Mouse (Mus musculus) small intestine, adult 10 weeks (tissue): Measurements from ENCODE around the gene Fbxo40. TPM values are rescaled to one million over a fixed set of nuclear protein-coding genes. Genes with fewer than 3 reads are reported as not detected.

Experiments used
- polyA plus RNA-seq: library from polyadenylated mRNA; stranded (reverse); fragments of 350-450 nt; fragmentation: Illumina TruSeq; extraction: RNeasy Lipid Tissue Mini Kit (QIAGEN cat#74804); gene quantifications from one replicate; pipeline ENCODE4 v1.2.3, GENCODE M21; 2014; ENCODE audit warnings: low replicate concordance

The Fbxo40 gene
- not detected for polyA plus RNA-seq

DNA sequence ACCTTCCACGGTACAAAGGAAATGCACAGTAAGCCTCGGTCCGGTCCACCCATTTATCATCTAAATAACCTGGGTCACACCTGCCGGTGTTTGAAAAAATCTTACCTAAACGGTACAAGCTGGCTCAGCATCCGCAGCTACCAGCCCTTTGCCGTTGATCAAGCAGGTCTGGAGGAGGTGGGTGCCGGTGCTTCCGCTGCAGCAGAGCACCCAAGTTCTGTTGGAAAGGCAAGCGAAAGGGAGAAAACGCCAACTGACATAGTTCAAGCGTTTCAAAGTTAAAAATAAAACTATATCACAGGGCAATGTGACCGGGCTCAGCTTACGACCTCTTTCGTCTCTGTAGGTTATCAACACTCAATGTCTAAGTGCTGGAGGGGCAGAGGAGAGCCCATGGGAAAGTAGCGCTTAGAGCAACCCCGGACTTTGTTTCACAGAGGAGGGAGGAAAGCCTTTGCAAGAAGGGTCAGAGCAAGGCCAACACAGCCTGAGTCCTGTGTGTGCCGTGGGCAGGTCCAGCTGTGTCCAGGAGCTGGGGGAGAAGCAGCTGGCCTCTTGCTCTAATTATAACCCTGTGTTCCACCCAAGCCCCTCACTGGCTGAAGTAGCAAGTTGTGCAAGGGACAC lies at the start of gene Fbxo40:
Gene Fbxo40 (minus strand): TSS at position 469 of the 627 bp plus-strand sequence.

DNA sequence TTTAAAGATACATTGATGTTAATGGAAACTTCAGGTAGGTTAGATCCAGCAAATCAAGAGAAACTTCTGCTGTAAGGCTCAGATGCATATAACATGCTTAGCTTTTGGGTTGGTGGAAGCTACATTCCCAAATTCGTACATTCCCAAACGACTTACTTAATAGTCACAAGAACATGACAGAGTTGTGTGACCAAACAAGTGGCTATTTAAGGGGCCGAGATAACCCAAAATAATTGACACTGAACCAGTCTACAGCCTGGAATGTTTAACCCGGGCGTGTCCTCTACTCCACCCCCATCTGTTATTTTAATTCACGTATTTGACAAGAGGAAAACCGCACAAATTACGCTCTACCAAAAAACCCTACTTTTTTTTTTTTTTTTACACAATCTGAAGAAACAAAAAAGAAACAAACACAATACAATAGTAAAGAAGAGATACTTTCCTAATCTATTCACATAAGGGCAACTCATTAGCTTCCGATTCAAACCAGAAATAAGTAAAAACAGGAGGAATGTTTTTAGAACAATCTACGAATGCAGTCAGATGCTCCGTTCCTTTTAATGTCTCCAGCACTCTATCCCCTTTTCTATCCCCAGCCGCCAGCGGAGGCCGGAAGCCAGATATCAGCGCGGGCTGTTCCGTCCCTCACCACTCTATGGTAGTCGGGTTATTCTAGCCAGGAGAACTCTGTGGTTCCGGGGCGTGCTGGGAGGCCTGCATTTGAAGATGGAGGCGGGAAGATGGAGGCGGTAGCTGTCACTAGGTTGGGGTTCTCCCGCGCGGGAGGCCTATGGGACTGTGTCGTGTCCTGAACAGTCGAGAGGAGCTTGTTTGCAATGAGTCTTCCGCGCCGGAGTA lies 21.0 kb upstream of the Fbxo40 start, which contains the start of gene Polq:
Gene Polq (plus strand): TSS at position 726 of the 861 bp plus-strand sequence.

DNA sequence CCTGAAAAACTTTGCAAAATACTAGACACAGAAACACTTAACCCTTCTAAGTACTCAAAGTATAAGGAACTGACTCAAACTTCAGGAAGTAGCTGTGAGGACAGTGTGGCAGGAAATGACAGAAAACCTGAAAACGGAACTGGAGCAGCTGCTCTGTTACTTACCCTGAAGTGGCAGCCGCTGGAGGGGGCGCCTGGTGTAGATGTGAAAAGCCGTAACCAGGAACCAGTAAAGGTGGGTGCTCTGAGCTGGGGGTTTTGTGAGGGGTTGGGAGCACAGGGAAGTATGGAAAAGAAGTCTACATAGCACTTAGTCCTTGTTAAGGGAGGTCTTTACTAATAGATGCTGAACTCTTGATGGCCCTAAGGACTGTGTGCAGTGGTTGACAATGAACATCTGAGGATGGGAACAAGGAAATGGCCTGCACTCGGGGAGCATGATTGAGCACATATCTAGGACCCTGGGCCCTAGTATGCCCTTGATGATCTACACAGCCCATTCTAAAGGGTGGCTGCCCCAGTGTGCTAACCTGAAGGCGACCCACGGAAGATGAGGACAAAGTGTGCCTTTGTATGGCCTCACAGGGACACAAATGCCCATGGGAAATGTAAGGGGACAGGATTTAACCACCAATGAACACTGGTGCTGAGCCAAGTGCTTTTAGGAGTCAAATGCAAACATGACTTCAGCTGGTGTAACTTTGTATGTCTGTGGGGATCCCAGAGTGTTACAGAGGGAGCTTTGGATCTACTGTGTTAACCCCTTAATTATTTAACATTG lies 55.2 kb downstream of the Fbxo40 start, which contains the start of gene Hcls1:
Gene Hcls1 (plus strand): TSS at position 143 of the 780 bp plus-strand sequence.

Other genes with a start within 250 kb of the Fbxo40 start
- gene Slc15a2, start 205.5 kb downstream of the Fbxo40 start, polyA plus RNA-seq = 51.6 TPM
- gene Iqcb1, start 162.1 kb downstream of the Fbxo40 start, polyA plus RNA-seq = 8.2 TPM
- 4.5 TPM for gene Eaf2, start 115.5 kb downstream of the Fbxo40 start, polyA plus RNA-seq
- gene Golgb1, start 115.3 kb downstream of the Fbxo40 start, polyA plus RNA-seq = 19.4 TPM
- 1.5 TPM for gene Hcls1, start 55.5 kb downstream of the Fbxo40 start, polyA plus RNA-seq
- 4.6 TPM for gene Polq, start 21.3 kb upstream of the Fbxo40 start, polyA plus RNA-seq